Mouse (Mus musculus): ENCODE data around the gene Dhx58. TPM values are rescaled to one million over a fixed set of nuclear protein-coding genes. Genes with fewer than 3 reads are reported as not detected.

The Dhx58 gene
- polyA plus RNA-seq (2014; fragmentation: Illumina TruSeq; extraction: RNeasy Lipid Tissue Mini Kit (QIAGEN cat#74804); ENCODE audit: low read depth, low replicate concordance) = 2.5 TPM

GRCm38 (mm10) chr11:100703851-100704531 is at the start of gene Dhx58:
Gene Dhx58 (minus strand): TSS chr11:100704271.

GRCm38 (mm10) chr11:100738066-100738604 is 34.1 kb upstream of the Dhx58 start, which contains the start of gene Rab5c:
Gene Rab5c (minus strand): TSS chr11:100738215.

GRCm38 (mm10) chr11:100713735-100714533 is 9.9 kb upstream of the Dhx58 start, which contains the start of gene Hspb9:
Gene Hspb9 (plus strand): TSS chr11:100713850.

GRCm38 (mm10) chr11:100711783-100712615 is 7.9 kb upstream of the Dhx58 start, which contains the start of gene Kat2a:
Gene Kat2a (minus strand): TSS chr11:100712465.

GRCm38 (mm10) chr11:100692164-100692616 is 11.9 kb downstream of the Dhx58 start, which contains the start of gene Zfp385c:
Gene Zfp385c (minus strand): TSS chr11:100692455.

Other genes starting within 250 kb of the Dhx58 start
- gene Klhl11, start 231.5 kb downstream of the Dhx58 start, polyA plus RNA-seq (2014; fragmentation: Illumina TruSeq; extraction: RNeasy Lipid Tissue Mini Kit (QIAGEN cat#74804); ENCODE audit: low read depth, low replicate concordance) = 4.8 TPM
- 31.9 TPM for gene Acly, start 176.3 kb downstream of the Dhx58 start, polyA plus RNA-seq (2014; fragmentation: Illumina TruSeq; extraction: RNeasy Lipid Tissue Mini Kit (QIAGEN cat#74804); ENCODE audit: low read depth, low replicate concordance)
- 0.29 TPM for gene Ttc25, start 158.7 kb downstream of the Dhx58 start, polyA plus RNA-seq (2014; fragmentation: Illumina TruSeq; extraction: RNeasy Lipid Tissue Mini Kit (QIAGEN cat#74804); ENCODE audit: low read depth, low replicate concordance)
- 9.0 TPM for gene Cnp, start 129.4 kb downstream of the Dhx58 start, polyA plus RNA-seq (2014; fragmentation: Illumina TruSeq; extraction: RNeasy Lipid Tissue Mini Kit (QIAGEN cat#74804); ENCODE audit: low read depth, low replicate concordance)
- gene Nkiras2, start 85.0 kb downstream of the Dhx58 start, polyA plus RNA-seq (2014; fragmentation: Illumina TruSeq; extraction: RNeasy Lipid Tissue Mini Kit (QIAGEN cat#74804); ENCODE audit: low read depth, low replicate concordance) = 51.3 TPM
- gene Dnajc7, start 84.1 kb downstream of the Dhx58 start, polyA plus RNA-seq (2014; fragmentation: Illumina TruSeq; extraction: RNeasy Lipid Tissue Mini Kit (QIAGEN cat#74804); ENCODE audit: low read depth, low replicate concordance) = 153 TPM
- gene Zfp385c, start 11.8 kb downstream of the Dhx58 start, polyA plus RNA-seq (2014; fragmentation: Illumina TruSeq; extraction: RNeasy Lipid Tissue Mini Kit (QIAGEN cat#74804); ENCODE audit: low read depth, low replicate concordance) = 0.21 TPM
- gene Kat2a, start 8.2 kb upstream of the Dhx58 start, polyA plus RNA-seq (2014; fragmentation: Illumina TruSeq; extraction: RNeasy Lipid Tissue Mini Kit (QIAGEN cat#74804); ENCODE audit: low read depth, low replicate concordance) = 16.9 TPM
- not detected for gene Hspb9, start 9.6 kb upstream of the Dhx58 start, polyA plus RNA-seq (2014; fragmentation: Illumina TruSeq; extraction: RNeasy Lipid Tissue Mini Kit (QIAGEN cat#74804); ENCODE audit: low read depth, low replicate concordance)
- gene Rab5c, start 33.9 kb upstream of the Dhx58 start, polyA plus RNA-seq (2014; fragmentation: Illumina TruSeq; extraction: RNeasy Lipid Tissue Mini Kit (QIAGEN cat#74804); ENCODE audit: low read depth, low replicate concordance) = 55.1 TPM
- not detected for gene Kcnh4, start 55.7 kb upstream of the Dhx58 start, polyA plus RNA-seq (2014; fragmentation: Illumina TruSeq; extraction: RNeasy Lipid Tissue Mini Kit (QIAGEN cat#74804); ENCODE audit: low read depth, low replicate concordance)
- gene Hcrt, start 58.7 kb upstream of the Dhx58 start, polyA plus RNA-seq (2014; fragmentation: Illumina TruSeq; extraction: RNeasy Lipid Tissue Mini Kit (QIAGEN cat#74804); ENCODE audit: low read depth, low replicate concordance) = not detected
- 14.6 TPM for gene Ghdc, start 66.7 kb upstream of the Dhx58 start, polyA plus RNA-seq (2014; fragmentation: Illumina TruSeq; extraction: RNeasy Lipid Tissue Mini Kit (QIAGEN cat#74804); ENCODE audit: low read depth, low replicate concordance)
- gene Stat5b, start 146.5 kb upstream of the Dhx58 start, polyA plus RNA-seq (2014; fragmentation: Illumina TruSeq; extraction: RNeasy Lipid Tissue Mini Kit (QIAGEN cat#74804); ENCODE audit: low read depth, low replicate concordance) = 38.3 TPM
- gene Stat5a, start 155.1 kb upstream of the Dhx58 start, polyA plus RNA-seq (2014; fragmentation: Illumina TruSeq; extraction: RNeasy Lipid Tissue Mini Kit (QIAGEN cat#74804); ENCODE audit: low read depth, low replicate concordance) = 22.1 TPM
- gene Stat3, start 235.3 kb upstream of the Dhx58 start, polyA plus RNA-seq (2014; fragmentation: Illumina TruSeq; extraction: RNeasy Lipid Tissue Mini Kit (QIAGEN cat#74804); ENCODE audit: low read depth, low replicate concordance) = 83.2 TPM